Mouse (Mus musculus) embryonic facial prominence, embryonic 14.5 days (tissue): Measurements from ENCODE around the gene Bahcc1. TPM values are rescaled to one million over a fixed set of nuclear protein-coding genes. Genes with fewer than 3 reads are reported as not detected.

ENCODE experiments used
- ATAC-seq: fragments of 200-750 bp; cut with Nextera tagmentation; 2 replicates; pipeline ENCODE4 v1.8.0; 2017; ENCODE audit warnings: low read depth, moderate number of reproducible peaks, moderate TSS enrichment
- DNase-seq: peaks from one replicate; pipeline ENCODE4 v3.0.0-alpha.2; 2015; ENCODE audit warnings: low spot score
- H3K27ac ChIP-seq: fragments of 300-500 bp; sonication (generic); replicated peaks from 2 replicates; pipeline ENCODE4 v1.5.1; 2014; ENCODE audit warnings: low read depth, mild to moderate bottlenecking, low read length, moderate library complexity
- H3K27me3 ChIP-seq: fragments of 300-500 bp; sonication (generic); replicated peaks from 2 replicates; pipeline ENCODE4 v1.6.1; 2014; ENCODE audit warnings: low read length; ENCODE audit not compliant: control insufficient read depth, insufficient read depth
- H3K36me3 ChIP-seq: fragments of 300-500 bp; sonication (generic); 2 replicates; pipeline ENCODE4 v1.6.1; 2014; ENCODE audit warnings: low read length, mixed read lengths; ENCODE audit not compliant: control insufficient read depth, insufficient read depth
- H3K4me1 ChIP-seq: fragments of 300-500 bp; sonication (generic); 2 replicates; pipeline ENCODE4 v1.6.1; 2014; ENCODE audit warnings: antibody characterized with exemption, low read length; ENCODE audit not compliant: control insufficient read depth, insufficient read depth
- H3K4me2 ChIP-seq: fragments of 300-500 bp; sonication (generic); 2 replicates; pipeline ENCODE4 v1.6.1; 2014; ENCODE audit warnings: low read depth, mild to moderate bottlenecking, low read length, moderate library complexity, mixed read lengths
- H3K4me3 ChIP-seq: fragments of 300-500 bp; sonication (generic); 2 replicates; pipeline ENCODE4 v1.5.1; 2014; ENCODE audit warnings: low read depth, mild to moderate bottlenecking, low read length
- H3K9ac ChIP-seq: fragments of 300-500 bp; sonication (generic); 2 replicates; pipeline ENCODE4 v1.6.1; 2014; ENCODE audit warnings: low read depth, mild to moderate bottlenecking, low read length, moderate library complexity, mixed read lengths
- H3K9me3 ChIP-seq: fragments of 300-500 bp; sonication (generic); 2 replicates; pipeline ENCODE4 v1.6.1; 2016; ENCODE audit warnings: low read length; ENCODE audit not compliant: control insufficient read depth
- WGBS: fragments of 180-500 bp; shearing (Covaris S2); extraction: QIAGEN DNeasy Blood & Tissue Kit; methylation state at CpG from one replicate; pipeline ENCODE4 v1.1.7; 2014; 5-methylcytosine and 5-hydroxymethylcytosine counted together
- polyA plus RNA-seq: library from polyadenylated mRNA; unstranded; fragments of >200 nt; fragmentation: Nextera tagmentation; extraction: Ambion mirVana; gene quantifications from 2 replicates; pipeline ENCODE4 v1.2.1, GENCODE M21; 2014

The Bahcc1 gene
- polyA plus RNA-seq, 1 experiment from 2014 or later: 11.1 TPM

DNA sequence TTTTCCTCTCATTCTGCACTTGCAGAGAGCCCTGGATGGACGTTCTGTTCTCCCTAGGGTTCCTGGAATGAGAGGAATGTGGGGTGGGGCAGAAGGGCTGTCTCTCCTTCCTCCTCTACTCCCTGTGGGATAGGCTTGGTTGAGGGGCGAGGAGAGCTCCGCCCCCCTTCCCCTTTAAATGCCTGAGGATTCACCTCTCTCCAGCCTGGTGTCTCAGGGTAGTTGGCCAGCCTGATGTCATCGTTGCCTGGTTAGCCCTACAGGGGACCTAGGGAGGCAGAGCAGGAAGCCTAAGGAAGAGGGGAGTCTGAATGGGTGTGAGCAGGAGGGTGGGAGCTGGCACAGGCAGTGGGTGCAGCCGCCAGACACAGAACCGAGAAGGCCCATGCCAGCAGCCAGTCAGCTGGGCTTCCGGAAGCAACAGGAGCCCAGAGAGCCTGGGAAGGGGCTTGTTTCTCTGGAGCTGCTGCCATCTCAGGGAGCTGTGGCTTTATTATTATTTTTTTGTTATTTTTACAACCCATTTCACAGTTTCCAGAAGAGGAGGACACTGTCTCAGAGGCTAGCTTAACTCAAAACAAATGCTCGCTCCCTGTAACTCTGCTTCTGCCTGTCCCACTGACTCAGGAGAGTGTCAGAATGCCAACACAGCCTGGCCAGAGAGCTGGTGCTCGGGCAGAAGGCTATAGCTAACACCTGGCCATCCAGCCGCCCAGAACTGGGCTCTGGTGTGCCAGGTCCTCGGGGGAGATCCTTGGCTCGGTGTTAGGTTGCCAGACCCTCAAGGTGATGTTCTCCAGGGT, 20.3 kb downstream of the Bahcc1 start:
- Histone ChIP-seq H3K9me3 (no peaks in the 10 kb centered on the region), H3K27ac (peak overlapping the region; percentile 67), H3K4me3 (no peak overlapping the region), H3K27me3 (no peaks in the 10 kb centered on the region), H3K9ac (0 out of 2 replicates have a peak overlapping the region, but pooled peaks have one; percentile 2), H3K4me2 (peak overlapping the region; percentile 26), H3K36me3 (no peaks in the 10 kb centered on the region), H3K4me1 (peaks cover 87% of the 10 kb centered on the region)
- ATAC-seq: peak; percentile 54
- peak; percentile 68 for DNase-seq
- 47% methylated on average over 11 of the region's 12 CpGs for WGBS

GRCm38 (mm10) chr11:120253646-120254315, 21.0 kb downstream of the Bahcc1 start:
- Histone ChIP-seq H3K27me3 (no peaks in the 10 kb centered on the region), H3K4me3 (no peak overlapping the region), H3K4me1 (peaks cover 90% of the 10 kb centered on the region), H3K9me3 (no peaks in the 10 kb centered on the region), H3K4me2 (no peak overlapping the region), H3K36me3 (no peaks in the 10 kb centered on the region), H3K27ac (peak overlapping the region; percentile 67; the same call in 1 of the 2 replicates), H3K9ac (no peak overlapping the region)
- 80% methylated on average over 13 of the region's 13 CpGs for WGBS
- DNase-seq: no peak
- ATAC-seq: no peak

DNA sequence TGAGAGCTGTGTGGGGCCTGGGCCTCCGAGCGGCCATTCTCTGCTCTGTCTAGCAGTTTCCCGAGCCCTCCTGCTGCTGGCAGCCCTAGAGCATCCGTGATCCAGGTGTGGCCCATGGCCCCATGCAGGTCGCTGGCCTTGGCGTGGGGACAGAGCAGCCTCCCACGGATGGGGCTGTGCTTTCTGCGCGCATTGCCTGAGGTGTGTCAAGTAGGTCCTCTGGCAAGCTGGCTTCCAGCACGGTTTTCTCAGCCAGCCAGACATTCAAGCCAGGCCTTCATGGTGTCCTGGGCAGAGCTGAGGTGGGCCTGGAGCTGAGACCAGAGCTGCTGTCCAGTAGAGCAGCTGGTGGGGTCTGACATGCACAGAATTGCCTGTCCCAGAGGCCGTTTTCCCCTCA, 21.7 kb downstream of the Bahcc1 start:
- Histone ChIP-seq H3K27ac (no peak overlapping the region), H3K9ac (no peak overlapping the region)

GRCm38 (mm10) chr11:120255038-120255437, 22.3 kb downstream of the Bahcc1 start:
- H3K4me1 ChIP-seq: peaks cover 94% of the 10 kb centered on the region
- no peak for DNase-seq
- no peaks in the 10 kb centered on the region for H3K36me3 ChIP-seq
- ATAC-seq: no peak
- H3K9me3 ChIP-seq: no peaks in the 10 kb centered on the region
- no peak overlapping the region for H3K27ac ChIP-seq
- H3K4me2 ChIP-seq: no peak overlapping the region
- H3K9ac ChIP-seq: peak overlapping the region; percentile 14
- H3K4me3 ChIP-seq: no peak overlapping the region
- H3K27me3 ChIP-seq: no peaks in the 10 kb centered on the region
- WGBS: 68% methylated on average over 5 of the region's 6 CpGs

More for the DNA sequence above, 21.7 kb downstream of the Bahcc1 start:
- DNase-seq: no peak
- H3K4me1 ChIP-seq: peaks cover 91% of the 10 kb centered on the region
- no peak overlapping the region for H3K4me3 ChIP-seq
- no peaks in the 10 kb centered on the region for H3K36me3 ChIP-seq
- H3K27me3 ChIP-seq: no peaks in the 10 kb centered on the region
- ATAC-seq: no peak
- H3K9me3 ChIP-seq: no peaks in the 10 kb centered on the region
- H3K4me2 ChIP-seq: no peak overlapping the region
- 72% methylated on average over 6 of the region's 11 CpGs for WGBS

GRCm38 (mm10) chr11:120255499-120255898, 22.8 kb downstream of the Bahcc1 start:
- H3K4me2 ChIP-seq: no peak overlapping the region
- H3K27ac ChIP-seq: no peak overlapping the region
- DNase-seq (no peak), ATAC-seq (no peak)
- no peaks in the 10 kb centered on the region for H3K9me3 ChIP-seq
- H3K36me3 ChIP-seq: no peaks in the 10 kb centered on the region
- 72% methylated on average over 6 of the region's 8 CpGs for WGBS
- H3K27me3 ChIP-seq: no peaks in the 10 kb centered on the region
- peaks cover 95% of the 10 kb centered on the region for H3K4me1 ChIP-seq
- H3K9ac ChIP-seq: 0 out of 2 replicates have a peak overlapping the region, but pooled peaks have one; percentile 31
- H3K4me3 ChIP-seq: no peak overlapping the region

DNA sequence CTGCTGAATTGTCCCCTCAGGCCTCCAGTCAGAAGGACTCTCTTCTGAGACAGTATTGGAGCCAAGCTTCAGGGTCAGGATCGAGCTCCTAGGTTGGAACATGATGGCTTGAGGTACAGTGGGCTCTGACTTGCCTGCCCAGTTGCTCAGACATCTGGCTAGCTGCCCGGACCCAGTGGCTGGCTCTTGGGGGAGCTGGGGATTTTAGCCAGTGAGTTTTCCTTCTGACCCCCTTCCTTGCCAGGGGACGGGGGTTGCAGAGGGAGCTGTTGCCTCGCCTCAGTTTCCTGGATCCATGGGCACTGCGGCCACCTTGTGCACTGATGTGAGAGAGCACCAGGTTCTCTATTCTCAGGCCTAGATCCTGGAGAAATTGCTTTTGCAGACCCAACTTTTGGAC, 23.4 kb downstream of the Bahcc1 start:
- 55% methylated on average over 5 of the region's 5 CpGs for WGBS
- DNase-seq (no peak), ATAC-seq (no peak)
- Histone ChIP-seq H3K9me3 (no peaks in the 10 kb centered on the region), H3K9ac (no peak overlapping the region), H3K4me1 (peaks cover 95% of the 10 kb centered on the region), H3K4me2 (no peak overlapping the region), H3K4me3 (no peak overlapping the region), H3K27me3 (no peaks in the 10 kb centered on the region), H3K27ac (no peak overlapping the region), H3K36me3 (no peaks in the 10 kb centered on the region)

DNA sequence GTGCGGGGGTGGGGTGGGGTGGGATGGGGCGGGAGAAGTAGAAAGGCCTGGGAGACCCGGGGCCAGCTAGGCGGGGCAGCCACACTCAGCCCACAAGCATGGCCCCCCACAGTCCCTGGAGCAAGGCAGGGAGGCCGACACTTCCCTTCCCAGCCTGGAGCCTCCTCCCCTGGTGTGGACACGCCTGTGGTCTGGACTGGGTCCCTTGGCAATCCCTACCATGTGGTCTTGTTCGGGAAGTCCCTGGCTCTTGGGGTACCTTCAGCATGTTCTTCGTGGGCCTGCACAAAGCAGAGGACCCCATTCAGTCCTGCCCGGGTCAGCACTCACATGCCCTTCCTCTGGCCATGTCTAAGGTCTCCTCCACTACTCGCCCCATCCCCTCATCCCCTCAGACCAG, 23.8 kb downstream of the Bahcc1 start:
- Histone ChIP-seq H3K9me3 (no peaks in the 10 kb centered on the region), H3K27me3 (no peaks in the 10 kb centered on the region), H3K36me3 (no peaks in the 10 kb centered on the region), H3K4me2 (no peak overlapping the region), H3K4me3 (no peak overlapping the region), H3K9ac (no peak overlapping the region), H3K27ac (0 out of 2 replicates have a peak overlapping the region, but pooled peaks have one; percentile 28), H3K4me1 (peaks cover 95% of the 10 kb centered on the region)
- whole genome bisulfite sequencing: 59% methylated on average over 10 of the region's 10 CpGs
- ATAC-seq (no peak), DNase-seq (peak; percentile 66)

GRCm38 (mm10) chr11:120256981-120257820, 24.5 kb downstream of the Bahcc1 start:
- Histone ChIP-seq H3K9me3 (no peaks in the 10 kb centered on the region), H3K27me3 (no peaks in the 10 kb centered on the region), H3K36me3 (no peaks in the 10 kb centered on the region), H3K4me2 (no peak overlapping the region), H3K27ac (no peak overlapping the region; the same call in 1 of the 2 replicates), H3K4me3 (no peak overlapping the region), H3K4me1 (peaks cover 95% of the 10 kb centered on the region), H3K9ac (no peak overlapping the region)
- ATAC-seq (no peak), DNase-seq (no peak)
- 78% methylated on average over 10 of the region's 10 CpGs for WGBS
